Mouse (Mus musculus): Measurements from ENCODE around the gene Chst8.

GRCm38 (mm10) chr7:34748501-34748900 is 64.0 kb downstream of the Chst8 start:
- TF ChIP-seq CTCF (IDR thresholded peaks at IDR 0.05; ENCODE audit: borderline replicate concordance, insufficient read depth, low read length), result no peak
- no peak for TF ChIP-seq POLR2A (IDR thresholded peaks at IDR 0.05; ENCODE audit: low read depth, low read length)

Data from embryonic fibroblast, embryonic 13.5 days (primary cell).